28 mouse cellular contexts compared by ENCODE assay signal in genomic region chr12:66060326-66060725, GRCm38 (mm10).
"Had no signal": no experiment of that assay in that cellular context is flagged by ENCODE, and none has a peak within 500 bp of the region (broad histone marks: within the 10 kb centered on the region; RNA-seq: fewer than 3 reads in every experiment).

No protein-coding gene starts in this region.

- H3K9ac ChIP-seq: embryonic facial prominence, embryonic 12.5 days; embryonic facial prominence, embryonic 13.5 days; embryonic facial prominence, embryonic 15.5 days; forebrain, embryonic 12.5 days; forebrain, embryonic 13.5 days; forebrain, embryonic 15.5 days; forebrain, postnatal 0 days had no signal

- H3K36me3 ChIP-seq: embryonic facial prominence, embryonic 12.5 days; embryonic facial prominence, embryonic 13.5 days; embryonic facial prominence, embryonic 15.5 days; forebrain, embryonic 10.5 days; forebrain, embryonic 12.5 days; forebrain, embryonic 15.5 days had no signal

- H3K27ac ChIP-seq: embryonic facial prominence, embryonic 12.5 days; embryonic facial prominence, embryonic 13.5 days; embryonic facial prominence, embryonic 15.5 days; forebrain, embryonic 10.5 days; forebrain, embryonic 12.5 days; forebrain, embryonic 13.5 days; forebrain, embryonic 15.5 days; gastrocnemius, adult 2 months; heart, adult 2 months had no signal

- H3K4me2 ChIP-seq: embryonic facial prominence, embryonic 12.5 days; embryonic facial prominence, embryonic 13.5 days; embryonic facial prominence, embryonic 15.5 days; forebrain, embryonic 12.5 days; forebrain, embryonic 13.5 days; forebrain, embryonic 15.5 days had no signal

- H3K4me1 ChIP-seq: embryonic facial prominence, embryonic 12.5 days; embryonic facial prominence, embryonic 13.5 days; embryonic facial prominence, embryonic 15.5 days; forebrain, embryonic 10.5 days; forebrain, embryonic 12.5 days; forebrain, embryonic 13.5 days; forebrain, embryonic 15.5 days had no signal

- H3K4me3 ChIP-seq: embryonic facial prominence, embryonic 12.5 days; embryonic facial prominence, embryonic 13.5 days; embryonic facial prominence, embryonic 15.5 days; erythroblast, embryonic 14.5 days; forebrain, embryonic 10.5 days; forebrain, embryonic 12.5 days; forebrain, embryonic 13.5 days; forebrain, embryonic 15.5 days; gastrocnemius, adult 2 months; heart, adult 2 months had no signal

- ATAC-seq: forebrain, embryonic 13.5 days; forebrain, embryonic 14.5 days; forebrain, embryonic 15.5 days; forebrain, embryonic 16.5 days; forebrain, postnatal 0 days had no signal

- H3K9me3 ChIP-seq: embryonic facial prominence, embryonic 12.5 days; embryonic facial prominence, embryonic 13.5 days; embryonic facial prominence, embryonic 15.5 days; forebrain, embryonic 10.5 days; forebrain, embryonic 12.5 days; forebrain, embryonic 13.5 days; forebrain, embryonic 15.5 days had no signal

- H3K27me3 ChIP-seq: embryonic facial prominence, embryonic 12.5 days; embryonic facial prominence, embryonic 13.5 days; embryonic facial prominence, embryonic 15.5 days; forebrain, embryonic 12.5 days; forebrain, embryonic 13.5 days; forebrain, embryonic 15.5 days had no signal

- DNase-seq: cerebellum, adult 18-20 months; cerebellum, adult 2 months; cerebellum, adult 8-10 months; cerebellum, adult 9-10 months; cerebellum, adult 9-11 months; cerebellum, postnatal 10 days; cerebellum, postnatal 14 days; cerebellum, postnatal 25 days; cerebellum, postnatal 36 days; forebrain, postnatal 0 days; gastrocnemius, adult 2 months; gastrocnemius, postnatal 10 days; gastrocnemius, postnatal 14 days; gastrocnemius, postnatal 25 days; gastrocnemius, postnatal 36 days; heart, adult 11 months; heart, adult 18-20 months; heart, adult 2 months had no signal
